Mouse (Mus musculus) embryonic facial prominence, embryonic 11.5 days (tissue): ENCODE measurements at regions not wholly inside any gene's neighbourhood (a gene's known extent, or its start where the extent isn't known, plus 50 kb on each side); places are given as distances from the start of the nearest gene placed in this dataset.
A peak's percentile ranks its signal among the peaks of the same experiment; 100 is the strongest.

Experiments
- ATAC-seq: fragments of 200-750 bp; cut with Nextera tagmentation; replicated peaks from 2 replicates; pipeline ENCODE4 v1.8.0; 2017; ENCODE audit warnings: low read depth; ENCODE audit not compliant: insufficient number of reproducible peaks, low FRiP score, low TSS enrichment
- DNase-seq: peaks from one replicate; pipeline ENCODE4 v3.0.0-alpha.2; 2015; ENCODE audit warnings: low spot score
- H3K27ac ChIP-seq: fragments of 300-500 bp; sonication (generic); replicated peaks from 2 replicates; pipeline ENCODE4 v1.5.1; 2014; ENCODE audit warnings: mild to moderate bottlenecking, low read depth, low read length, control low read depth
- H3K27me3 ChIP-seq: fragments of 300-500 bp; sonication (generic); 2 replicates; pipeline ENCODE4 v1.6.1; 2014; ENCODE audit warnings: mild to moderate bottlenecking, low read length, moderate library complexity, mixed read lengths; ENCODE audit not compliant: control insufficient read depth, insufficient read depth
- H3K36me3 ChIP-seq: fragments of 300-500 bp; sonication (generic); replicated peaks from 2 replicates; pipeline ENCODE4 v1.6.1; 2014; ENCODE audit warnings: low read depth, mild to moderate bottlenecking, low read length, moderate library complexity, mixed read lengths; ENCODE audit not compliant: control insufficient read depth, insufficient read depth
- H3K4me1 ChIP-seq: fragments of 300-500 bp; sonication (generic); 2 replicates; pipeline ENCODE4 v1.6.1; 2014; ENCODE audit warnings: low read length, mixed read lengths; ENCODE audit not compliant: control insufficient read depth, insufficient read depth
- H3K4me2 ChIP-seq: fragments of 300-500 bp; sonication (generic); 2 replicates; pipeline ENCODE4 v1.6.1; 2014; ENCODE audit warnings: low read depth, mild to moderate bottlenecking, control low read depth, low read length, moderate library complexity
- H3K4me3 ChIP-seq: fragments of 300-500 bp; sonication (generic); 2 replicates; pipeline ENCODE4 v1.5.1; 2014; ENCODE audit warnings: low read depth, low read length, control low read depth
- H3K9ac ChIP-seq: fragments of 300-500 bp; sonication (generic); replicated peaks from 2 replicates; pipeline ENCODE4 v1.6.1; 2014; ENCODE audit warnings: mild to moderate bottlenecking, control low read depth, low read length
- H3K9me3 ChIP-seq: fragments of 300-500 bp; sonication (generic); replicated peaks from 2 replicates; pipeline ENCODE4 v1.6.1; 2016; ENCODE audit warnings: mild to moderate bottlenecking, low read length, inconsistent platforms, mixed read lengths; ENCODE audit not compliant: control insufficient read depth
- WGBS: fragments of 180-500 bp; shearing (Covaris S2); extraction: QIAGEN DNeasy Blood & Tissue Kit; methylation state at CpG from one replicate; pipeline ENCODE4 v1.1.7; 2014; 5-methylcytosine and 5-hydroxymethylcytosine counted together

GRCm38 (mm10) chr3:126117849-126118248, 179.4 kb upstream of the Ugt8a start:
- no peaks in the 10 kb centered on the region for H3K36me3 ChIP-seq
- no peak overlapping the region for H3K27ac ChIP-seq
- 76% methylated on average over 2 of the region's 2 CpGs for WGBS
- no peak overlapping the region for H3K4me3 ChIP-seq
- H3K4me2 ChIP-seq = no peak overlapping the region
- no peak for ATAC-seq
- H3K27me3 ChIP-seq = no peaks in the 10 kb centered on the region
- H3K9ac ChIP-seq = no peak overlapping the region
- no peaks in the 10 kb centered on the region for H3K9me3 ChIP-seq
- no peak for DNase-seq
- H3K4me1 ChIP-seq = no peaks in the 10 kb centered on the region

GRCm38 (mm10) chr3:126122323-126123259, 184.2 kb upstream of the Ugt8a start:
- Histone ChIP-seq H3K4me1 (no peaks in the 10 kb centered on the region), H3K9ac (no peak overlapping the region), H3K27ac (no peak overlapping the region), H3K4me2 (no peak overlapping the region), H3K27me3 (no peaks in the 10 kb centered on the region), H3K4me3 (no peak overlapping the region), H3K36me3 (no peaks in the 10 kb centered on the region), H3K9me3 (no peaks in the 10 kb centered on the region)
- WGBS = 83% methylated on average over 2 of the region's 2 CpGs
- DNase-seq = no peak
- no peak for ATAC-seq

- no peaks in the 10 kb centered on the region for H3K9me3 ChIP-seq
- H3K4me1 ChIP-seq = no peaks in the 10 kb centered on the region
- 85% methylated on average over 1 of the region's 1 CpGs for WGBS
- no peak overlapping the region for H3K4me2 ChIP-seq
- no peak overlapping the region for H3K27ac ChIP-seq
- DNase-seq = no peak
- H3K9ac ChIP-seq = no peak overlapping the region
- ATAC-seq = no peak
- no peak overlapping the region for H3K4me3 ChIP-seq
- H3K27me3 ChIP-seq = no peaks in the 10 kb centered on the region
- no peaks in the 10 kb centered on the region for H3K36me3 ChIP-seq
Measured at GRCm38 (mm10) chr3:126166542-126166941, 196.9 kb upstream of the Arsj start.

GRCm38 (mm10) chr3:126209024-126209423, 154.5 kb upstream of the Arsj start:
- DNase-seq (no peak), ATAC-seq (no peak)
- no peak overlapping the region for H3K4me3 ChIP-seq
- H3K4me1 ChIP-seq = no peaks in the 10 kb centered on the region
- H3K9me3 ChIP-seq = no peaks in the 10 kb centered on the region
- H3K4me2 ChIP-seq = no peak overlapping the region
- no peak overlapping the region for H3K27ac ChIP-seq
- H3K36me3 ChIP-seq = no peaks in the 10 kb centered on the region
- no peaks in the 10 kb centered on the region for H3K27me3 ChIP-seq
- 80% methylated on average over 3 of the region's 3 CpGs for WGBS
- no peak overlapping the region for H3K9ac ChIP-seq

GRCm38 (mm10) chr3:126210226-126210625, 153.3 kb upstream of the Arsj start:
- no peak for ATAC-seq
- Histone ChIP-seq H3K27ac (no peak overlapping the region), H3K4me3 (no peak overlapping the region), H3K36me3 (no peaks in the 10 kb centered on the region), H3K4me2 (no peak overlapping the region), H3K4me1 (no peaks in the 10 kb centered on the region), H3K9ac (no peak overlapping the region), H3K27me3 (no peaks in the 10 kb centered on the region), H3K9me3 (no peaks in the 10 kb centered on the region)
- 77% methylated on average over 1 of the region's 1 CpGs for WGBS
- no peak for DNase-seq

GRCm38 (mm10) chr3:126227575-126227974, 135.9 kb upstream of the Arsj start:
- ATAC-seq = no peak
- no peak for DNase-seq
- Histone ChIP-seq H3K27ac (no peak overlapping the region), H3K36me3 (no peaks in the 10 kb centered on the region), H3K9me3 (no peaks in the 10 kb centered on the region), H3K4me2 (no peak overlapping the region), H3K27me3 (no peaks in the 10 kb centered on the region), H3K4me1 (no peaks in the 10 kb centered on the region), H3K9ac (no peak overlapping the region), H3K4me3 (no peak overlapping the region)
- WGBS = 97% methylated on average over 4 of the region's 4 CpGs

GRCm38 (mm10) chr3:126245834-126246233, 117.7 kb upstream of the Arsj start:
- H3K9ac ChIP-seq = no peak overlapping the region
- no peaks in the 10 kb centered on the region for H3K4me1 ChIP-seq
- no peak overlapping the region for H3K4me2 ChIP-seq
- ATAC-seq (no peak), DNase-seq (no peak)
- no peak overlapping the region for H3K27ac ChIP-seq
- no peaks in the 10 kb centered on the region for H3K27me3 ChIP-seq
- H3K36me3 ChIP-seq = no peaks in the 10 kb centered on the region
- WGBS = 81% methylated on average over 3 of the region's 3 CpGs
- H3K9me3 ChIP-seq = no peaks in the 10 kb centered on the region
- no peak overlapping the region for H3K4me3 ChIP-seq

GRCm38 (mm10) chr3:126261270-126261669, 102.2 kb upstream of the Arsj start:
- no peak overlapping the region for H3K4me3 ChIP-seq
- 83% methylated on average over 6 of the region's 8 CpGs for WGBS
- DNase-seq = peak; percentile 11
- no peak overlapping the region for H3K27ac ChIP-seq
- no peak overlapping the region for H3K4me2 ChIP-seq
- no peak for ATAC-seq
- no peaks in the 10 kb centered on the region for H3K4me1 ChIP-seq
- no peaks in the 10 kb centered on the region for H3K36me3 ChIP-seq
- H3K9me3 ChIP-seq = no peaks in the 10 kb centered on the region
- no peak overlapping the region for H3K9ac ChIP-seq
- H3K27me3 ChIP-seq = no peaks in the 10 kb centered on the region
